Mouse (Mus musculus) R1 (cell line): ENCODE measurements around the gene Ttc7.

ENCODE experiments used
- DNase-seq: peaks from one replicate; pipeline ENCODE4 v3.0.0-alpha.2; 2018; ENCODE audit warnings: low read depth, low spot score

The Ttc7 gene

GRCm38 (mm10) chr17:87429431-87429830 lies 146.7 kb downstream of the Ttc7 start:
- DNase-seq = no peak
